Mouse (Mus musculus): ENCODE measurements at regions not wholly inside any gene's neighbourhood (a gene's known extent, or its start where the extent isn't known, plus 50 kb on each side); places are given as distances from the start of the nearest gene placed in this dataset.
A peak's percentile ranks its signal among the peaks of the same experiment; 100 is the strongest.

- Histone ChIP-seq H3K4me3 (ENCODE audit: low read depth, low read length) (no peak overlapping the region), H3K9me3 (ENCODE audit: control insufficient read depth, low read length) (no peaks in the 10 kb centered on the region), H3K9ac (ENCODE audit: low read depth, low read length) (no peak overlapping the region), H3K4me2 (ENCODE audit: low read depth, low read length) (no peak overlapping the region), H3K36me3 (ENCODE audit: control insufficient read depth, insufficient read depth, low read length) (no peaks in the 10 kb centered on the region), H3K4me1 (ENCODE audit: control insufficient read depth, insufficient read depth, low read length) (no peaks in the 10 kb centered on the region; the same call in 1 of the 2 replicates), H3K27ac (replicated peaks; ENCODE audit: low read depth, low read length) (0 out of 2 replicates have a peak overlapping the region, but pooled peaks have one; percentile 6), H3K27me3 (replicated peaks; ENCODE audit: control insufficient read depth, insufficient read depth, low read length) (no peaks in the 10 kb centered on the region)
- DNase-seq (ENCODE audit: low spot score) (peak; percentile 53), ATAC-seq (ENCODE audit: low read depth) (peak; percentile 37; the same call in 1 of the 2 replicates)
- 43% methylated on average over 7 of the region's 7 CpGs for WGBS
Observed at GRCm38 (mm10) chr9:83326437-83327086, 114.4 kb downstream of the Lca5 start.

- WGBS, result 25% methylated on average over 6 of the region's 6 CpGs
- H3K27ac ChIP-seq (replicated peaks; ENCODE audit: low read depth, low read length), result no peak overlapping the region
- no peaks in the 10 kb centered on the region for H3K36me3 ChIP-seq (ENCODE audit: control insufficient read depth, insufficient read depth, low read length)
- H3K9me3 ChIP-seq (ENCODE audit: control insufficient read depth, low read length), result no peaks in the 10 kb centered on the region
- H3K4me2 ChIP-seq (ENCODE audit: low read depth, low read length), result no peak overlapping the region
- no peak for DNase-seq (ENCODE audit: low spot score)
- H3K4me3 ChIP-seq (ENCODE audit: low read depth, low read length), result no peak overlapping the region
- no peaks in the 10 kb centered on the region; the same call in 1 of the 2 replicates for H3K4me1 ChIP-seq (ENCODE audit: control insufficient read depth, insufficient read depth, low read length)
- no peak overlapping the region for H3K9ac ChIP-seq (ENCODE audit: low read depth, low read length)
- no peaks in the 10 kb centered on the region for H3K27me3 ChIP-seq (replicated peaks; ENCODE audit: control insufficient read depth, insufficient read depth, low read length)
- ATAC-seq (ENCODE audit: low read depth), result peak; percentile 55; the same call in 1 of the 2 replicates
Observed at GRCm38 (mm10) chr9:83325910-83326309, 115.0 kb downstream of the Lca5 start.

- no peak overlapping the region for H3K4me2 ChIP-seq (ENCODE audit: low read depth, low read length)
- no peaks in the 10 kb centered on the region for H3K27me3 ChIP-seq (replicated peaks; ENCODE audit: control insufficient read depth, insufficient read depth, low read length)
- no peak for DNase-seq (ENCODE audit: low spot score)
- H3K9me3 ChIP-seq (ENCODE audit: control insufficient read depth, low read length), result no peaks in the 10 kb centered on the region
- WGBS, result 48% methylated on average over 3 of the region's 3 CpGs
- no peaks in the 10 kb centered on the region; the same call in 1 of the 2 replicates for H3K4me1 ChIP-seq (ENCODE audit: control insufficient read depth, insufficient read depth, low read length)
- no peak overlapping the region for H3K9ac ChIP-seq (ENCODE audit: low read depth, low read length)
- H3K36me3 ChIP-seq (ENCODE audit: control insufficient read depth, insufficient read depth, low read length), result no peaks in the 10 kb centered on the region
- H3K27ac ChIP-seq (replicated peaks; ENCODE audit: low read depth, low read length), result no peak overlapping the region
- no peak for ATAC-seq (ENCODE audit: low read depth)
- H3K4me3 ChIP-seq (ENCODE audit: low read depth, low read length), result no peak overlapping the region
Observed at GRCm38 (mm10) chr9:83324336-83324735, 116.6 kb downstream of the Lca5 start.

GRCm38 (mm10) chr9:83322991-83323583 is 117.8 kb downstream of the Lca5 start:
- WGBS, result 77% methylated on average over 8 of the region's 8 CpGs
- Histone ChIP-seq H3K4me1 (ENCODE audit: control insufficient read depth, insufficient read depth, low read length) (no peaks in the 10 kb centered on the region; the same call in 1 of the 2 replicates), H3K4me3 (ENCODE audit: low read depth, low read length) (no peak overlapping the region), H3K9me3 (ENCODE audit: control insufficient read depth, low read length) (no peaks in the 10 kb centered on the region), H3K36me3 (ENCODE audit: control insufficient read depth, insufficient read depth, low read length) (no peaks in the 10 kb centered on the region), H3K9ac (ENCODE audit: low read depth, low read length) (no peak overlapping the region), H3K27me3 (replicated peaks; ENCODE audit: control insufficient read depth, insufficient read depth, low read length) (no peaks in the 10 kb centered on the region), H3K4me2 (ENCODE audit: low read depth, low read length) (no peak overlapping the region), H3K27ac (replicated peaks; ENCODE audit: low read depth, low read length) (no peak overlapping the region)
- DNase-seq (ENCODE audit: low spot score) (no peak), ATAC-seq (ENCODE audit: low read depth) (no peak)

- Histone ChIP-seq H3K27ac (replicated peaks; ENCODE audit: low read depth, low read length) (no peak overlapping the region), H3K4me3 (ENCODE audit: low read depth, low read length) (no peak overlapping the region), H3K9me3 (ENCODE audit: control insufficient read depth, low read length) (no peaks in the 10 kb centered on the region), H3K36me3 (ENCODE audit: control insufficient read depth, insufficient read depth, low read length) (no peaks in the 10 kb centered on the region), H3K4me1 (ENCODE audit: control insufficient read depth, insufficient read depth, low read length) (peaks cover 7% of the 10 kb centered on the region; the same call in 1 of the 2 replicates), H3K27me3 (replicated peaks; ENCODE audit: control insufficient read depth, insufficient read depth, low read length) (no peaks in the 10 kb centered on the region), H3K9ac (ENCODE audit: low read depth, low read length) (no peak overlapping the region), H3K4me2 (ENCODE audit: low read depth, low read length) (no peak overlapping the region)
- DNase-seq (ENCODE audit: low spot score) (no peak), ATAC-seq (ENCODE audit: low read depth) (no peak)
Observed at GRCm38 (mm10) chr9:83321793-83322192, 119.1 kb downstream of the Lca5 start.

GRCm38 (mm10) chr9:83320834-83321233 is 120.1 kb downstream of the Lca5 start:
- Histone ChIP-seq H3K9me3 (ENCODE audit: control insufficient read depth, low read length) (no peaks in the 10 kb centered on the region), H3K4me1 (ENCODE audit: control insufficient read depth, insufficient read depth, low read length) (peaks cover 12% of the 10 kb centered on the region; the same call in 1 of the 2 replicates), H3K36me3 (ENCODE audit: control insufficient read depth, insufficient read depth, low read length) (no peaks in the 10 kb centered on the region), H3K9ac (ENCODE audit: low read depth, low read length) (no peak overlapping the region), H3K27me3 (replicated peaks; ENCODE audit: control insufficient read depth, insufficient read depth, low read length) (no peaks in the 10 kb centered on the region), H3K27ac (replicated peaks; ENCODE audit: low read depth, low read length) (no peak overlapping the region), H3K4me2 (ENCODE audit: low read depth, low read length) (no peak overlapping the region), H3K4me3 (ENCODE audit: low read depth, low read length) (no peak overlapping the region)
- DNase-seq (ENCODE audit: low spot score) (no peak), ATAC-seq (ENCODE audit: low read depth) (no peak)
- WGBS, result 48% methylated on average over 4 of the region's 4 CpGs

GRCm38 (mm10) chr9:83316818-83317162 is 124.1 kb downstream of the Lca5 start:
- peaks cover 12% of the 10 kb centered on the region; the same call in 1 of the 2 replicates for H3K4me1 ChIP-seq (ENCODE audit: control insufficient read depth, insufficient read depth, low read length)
- no peak overlapping the region for H3K9ac ChIP-seq (ENCODE audit: low read depth, low read length)
- no peak overlapping the region for H3K4me2 ChIP-seq (ENCODE audit: low read depth, low read length)
- ATAC-seq (ENCODE audit: low read depth) (no peak), DNase-seq (ENCODE audit: low spot score) (no peak)
- WGBS, result 38% methylated on average over 2 of the region's 2 CpGs
- H3K9me3 ChIP-seq (ENCODE audit: control insufficient read depth, low read length), result no peaks in the 10 kb centered on the region
- no peaks in the 10 kb centered on the region for H3K36me3 ChIP-seq (ENCODE audit: control insufficient read depth, insufficient read depth, low read length)
- H3K27me3 ChIP-seq (replicated peaks; ENCODE audit: control insufficient read depth, insufficient read depth, low read length), result no peaks in the 10 kb centered on the region
- H3K4me3 ChIP-seq (ENCODE audit: low read depth, low read length), result no peak overlapping the region
- H3K27ac ChIP-seq (replicated peaks; ENCODE audit: low read depth, low read length), result no peak overlapping the region

- Histone ChIP-seq H3K36me3 (ENCODE audit: control insufficient read depth, insufficient read depth, low read length) (no peaks in the 10 kb centered on the region), H3K4me1 (ENCODE audit: control insufficient read depth, insufficient read depth, low read length) (peaks cover 12% of the 10 kb centered on the region; the same call in 1 of the 2 replicates), H3K4me2 (ENCODE audit: low read depth, low read length) (no peak overlapping the region), H3K9me3 (ENCODE audit: control insufficient read depth, low read length) (no peaks in the 10 kb centered on the region), H3K27ac (replicated peaks; ENCODE audit: low read depth, low read length) (no peak overlapping the region), H3K27me3 (replicated peaks; ENCODE audit: control insufficient read depth, insufficient read depth, low read length) (no peaks in the 10 kb centered on the region), H3K4me3 (ENCODE audit: low read depth, low read length) (no peak overlapping the region), H3K9ac (ENCODE audit: low read depth, low read length) (no peak overlapping the region)
- 46% methylated on average over 10 of the region's 10 CpGs for WGBS
- ATAC-seq (ENCODE audit: low read depth) (peak; percentile 86), DNase-seq (ENCODE audit: low spot score) (peak; percentile 92)
Observed at GRCm38 (mm10) chr9:83315941-83316817, 124.7 kb downstream of the Lca5 start.

Measured in embryonic facial prominence, embryonic 14.5 days (tissue).